Mouse (Mus musculus): Measurements from ENCODE around the gene Creb5. TPM values are rescaled to one million over a fixed set of nuclear protein-coding genes. Genes with fewer than 3 reads are reported as not detected.

Gene Creb5
- total and polyA plus RNA-seq, 3 experiments = 3.5 to 8.4 (median 6.1) TPM

DNA sequence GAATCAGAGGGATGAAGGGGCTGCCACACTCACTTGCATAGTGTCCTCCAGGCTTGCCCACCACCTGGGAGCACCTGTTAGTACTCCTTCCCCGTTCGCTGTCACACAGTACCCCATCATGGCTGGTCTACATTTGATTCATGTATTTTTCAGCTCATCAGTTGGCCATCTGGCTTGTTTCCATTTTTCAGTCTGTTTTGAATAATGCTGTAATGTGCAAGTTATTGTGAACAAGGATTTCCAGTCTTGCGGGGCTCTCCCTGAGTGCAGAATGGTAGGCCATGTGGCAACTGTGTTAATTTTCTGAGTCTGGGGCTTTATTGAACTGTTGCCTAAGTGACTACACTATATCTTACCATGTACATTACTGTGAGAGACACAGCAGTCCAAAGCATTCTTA lies 369.4 kb downstream of the Creb5 start:
- Histone ChIP-seq H3K36me3 (ENCODE audit: control insufficient read depth, insufficient read depth, low read length) (no peaks in the 10 kb centered on the region; the same call in 1 of the 2 replicates), H3K4me3 (no peak overlapping the region), H3K27ac (no peak overlapping the region), H3K4me1 (ENCODE audit: control insufficient read depth, insufficient read depth, low read length) (no peaks in the 10 kb centered on the region; the same call in 1 of the 2 replicates), H3K27me3 (ENCODE audit: control insufficient read depth, insufficient read depth, low read length) (no peaks in the 10 kb centered on the region), H3K79me2 (replicated peaks; ENCODE audit: control insufficient read depth, insufficient read depth, low read length) (no peaks in the 10 kb centered on the region), H3K9ac (ENCODE audit: low read depth, low read length) (no peak overlapping the region)
- intact Hi-C loops (cut with DNase I) = no loop called here
- TF ChIP-seq EP300 (IDR thresholded peaks at IDR 0.05; ENCODE audit: insufficient read depth, low read depth, low read length) (no peak), POLR2A (IDR thresholded peaks at IDR 0.05; ENCODE audit: insufficient read depth, low read depth, low read length) (no peak), CTCF (IDR thresholded peaks at IDR 0.05) (no peak)
- 91% methylated on average over 3 of the region's 3 CpGs for WGBS
- no peak for DNase-seq

DNA sequence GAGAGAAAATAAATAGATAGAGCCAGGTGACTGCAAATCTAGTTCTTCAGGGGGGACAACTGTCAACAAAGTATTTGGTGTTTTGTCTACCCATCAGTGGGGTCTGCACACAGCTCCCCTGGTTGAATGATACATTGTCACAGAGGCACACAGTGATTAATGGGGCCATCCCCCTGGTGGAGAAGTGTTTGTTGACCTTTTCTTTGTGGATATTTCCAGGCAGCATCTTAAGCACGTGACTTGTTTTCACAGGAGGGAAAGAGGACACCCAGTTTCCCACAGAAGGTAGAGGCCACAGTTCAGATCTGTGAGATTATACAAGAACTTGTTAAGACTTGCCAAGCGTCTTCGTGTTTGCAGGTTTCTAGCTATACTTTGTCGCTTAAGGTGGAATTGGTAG lies 370.4 kb downstream of the Creb5 start:
- 82% methylated on average over 4 of the region's 4 CpGs for WGBS
- no peak overlapping the region for H3K27ac ChIP-seq
- H3K79me2 ChIP-seq (replicated peaks; ENCODE audit: control insufficient read depth, insufficient read depth, low read length) = no peaks in the 10 kb centered on the region
- no peaks in the 10 kb centered on the region; the same call in 1 of the 2 replicates for H3K4me1 ChIP-seq (ENCODE audit: control insufficient read depth, insufficient read depth, low read length)
- no peaks in the 10 kb centered on the region for H3K27me3 ChIP-seq (ENCODE audit: control insufficient read depth, insufficient read depth, low read length)
- DNase-seq = no peak
- no peak overlapping the region for H3K4me3 ChIP-seq
- TF ChIP-seq CTCF (IDR thresholded peaks at IDR 0.05) (no peak), EP300 (IDR thresholded peaks at IDR 0.05; ENCODE audit: insufficient read depth, low read depth, low read length) (no peak), POLR2A (IDR thresholded peaks at IDR 0.05; ENCODE audit: insufficient read depth, low read depth, low read length) (no peak)
- no peaks in the 10 kb centered on the region; the same call in 1 of the 2 replicates for H3K36me3 ChIP-seq (ENCODE audit: control insufficient read depth, insufficient read depth, low read length)
- intact Hi-C loops (cut with DNase I) = no loop called here
- H3K9ac ChIP-seq (ENCODE audit: low read depth, low read length) = no peak overlapping the region

DNA sequence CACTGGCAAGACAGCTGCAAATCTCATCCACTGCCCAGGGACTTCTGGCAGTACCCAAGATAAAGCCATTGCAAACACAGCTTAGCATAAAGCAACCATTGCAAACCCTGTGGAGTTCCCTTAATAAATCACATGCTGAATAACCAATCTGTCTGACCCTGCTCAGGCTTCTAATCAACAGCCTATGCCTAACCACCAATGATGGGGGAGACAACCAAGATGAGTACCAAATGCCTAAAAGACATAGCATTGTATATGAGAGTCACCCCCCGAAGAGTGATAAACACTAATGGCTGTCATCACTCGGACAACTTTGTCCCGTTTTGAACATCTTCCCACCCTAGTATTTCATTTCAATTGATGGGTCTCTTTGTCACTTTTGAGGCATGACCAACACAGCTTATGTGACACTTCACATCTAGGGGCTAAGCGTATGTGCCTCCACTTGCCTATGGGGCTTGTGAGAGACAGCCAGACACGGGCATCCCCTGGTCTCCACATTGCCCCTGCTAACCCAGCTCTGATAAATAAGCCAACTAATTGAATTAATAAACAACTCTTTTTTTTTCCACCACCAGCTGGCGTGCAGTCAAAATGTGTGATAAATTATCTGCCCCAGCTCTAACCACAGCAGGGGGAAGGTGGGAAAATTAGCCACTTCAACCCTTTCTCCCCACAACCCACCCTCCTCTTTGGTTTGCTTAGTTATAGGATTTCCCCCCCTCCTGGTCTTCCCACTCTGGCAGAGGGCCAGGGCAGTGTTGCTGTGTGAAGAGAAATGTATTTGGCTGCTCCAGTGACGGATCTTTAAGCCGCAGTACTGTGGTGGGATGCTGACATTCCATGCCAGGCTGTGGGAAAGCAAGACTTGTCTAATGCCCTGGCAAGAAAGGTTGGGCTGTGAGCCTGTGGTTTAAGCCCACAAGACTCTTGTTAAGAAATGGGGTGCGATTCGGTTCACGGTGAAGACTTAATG lies 376.1 kb downstream of the Creb5 start:
- Histone ChIP-seq H3K4me3 (no peak overlapping the region), H3K27ac (no peak overlapping the region), H3K9ac (ENCODE audit: low read depth, low read length) (no peak overlapping the region), H3K36me3 (ENCODE audit: control insufficient read depth, insufficient read depth, low read length) (no peaks in the 10 kb centered on the region), H3K79me2 (replicated peaks; ENCODE audit: control insufficient read depth, insufficient read depth, low read length) (no peaks in the 10 kb centered on the region), H3K4me1 (ENCODE audit: control insufficient read depth, insufficient read depth, low read length) (no peaks in the 10 kb centered on the region), H3K27me3 (ENCODE audit: control insufficient read depth, insufficient read depth, low read length) (no peaks in the 10 kb centered on the region)
- TF ChIP-seq POLR2A (IDR thresholded peaks at IDR 0.05; ENCODE audit: insufficient read depth, low read depth, low read length) = no peak
- no peak for TF ChIP-seq CTCF (IDR thresholded peaks at IDR 0.05)
- no peak for TF ChIP-seq EP300 (IDR thresholded peaks at IDR 0.05; ENCODE audit: insufficient read depth, low read depth, low read length)
- intact Hi-C loops (cut with DNase I) = no loop called here
- DNase-seq = no peak
- 86% methylated on average over 11 of the region's 11 CpGs for WGBS

DNA sequence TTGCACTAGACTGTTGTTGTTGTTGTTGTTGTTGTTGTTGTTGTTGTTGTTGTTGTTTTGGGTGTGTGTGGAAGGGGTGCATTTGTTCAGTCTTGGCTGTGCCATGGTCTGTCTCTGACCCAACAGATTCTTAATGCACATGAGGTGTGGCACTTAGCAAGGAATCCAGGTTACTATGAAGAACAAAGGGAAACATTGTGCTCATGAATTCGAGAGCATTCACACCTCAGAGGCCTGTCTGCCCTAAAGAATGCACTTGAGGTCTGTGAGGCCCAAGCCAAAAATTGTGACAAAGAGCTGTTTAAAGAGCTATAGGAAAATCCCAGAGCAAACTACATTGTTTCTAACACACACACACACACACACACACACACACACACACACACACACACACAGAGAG lies 377.7 kb downstream of the Creb5 start:
- TF ChIP-seq POLR2A (IDR thresholded peaks at IDR 0.05; ENCODE audit: insufficient read depth, low read depth, low read length) (no peak), CTCF (IDR thresholded peaks at IDR 0.05) (no peak), EP300 (IDR thresholded peaks at IDR 0.05; ENCODE audit: insufficient read depth, low read depth, low read length) (no peak)
- H3K4me3 ChIP-seq = no peak overlapping the region
- no peaks in the 10 kb centered on the region for H3K79me2 ChIP-seq (replicated peaks; ENCODE audit: control insufficient read depth, insufficient read depth, low read length)
- no peak overlapping the region for H3K9ac ChIP-seq (ENCODE audit: low read depth, low read length)
- no peaks in the 10 kb centered on the region for H3K4me1 ChIP-seq (ENCODE audit: control insufficient read depth, insufficient read depth, low read length)
- intact Hi-C loops (cut with DNase I) = no loop called here
- no peak overlapping the region for H3K27ac ChIP-seq
- no peaks in the 10 kb centered on the region for H3K27me3 ChIP-seq (ENCODE audit: control insufficient read depth, insufficient read depth, low read length)
- no peak for DNase-seq
- 43% methylated on average over 1 of the region's 1 CpGs for WGBS
- H3K36me3 ChIP-seq (ENCODE audit: control insufficient read depth, insufficient read depth, low read length) = no peaks in the 10 kb centered on the region

DNA sequence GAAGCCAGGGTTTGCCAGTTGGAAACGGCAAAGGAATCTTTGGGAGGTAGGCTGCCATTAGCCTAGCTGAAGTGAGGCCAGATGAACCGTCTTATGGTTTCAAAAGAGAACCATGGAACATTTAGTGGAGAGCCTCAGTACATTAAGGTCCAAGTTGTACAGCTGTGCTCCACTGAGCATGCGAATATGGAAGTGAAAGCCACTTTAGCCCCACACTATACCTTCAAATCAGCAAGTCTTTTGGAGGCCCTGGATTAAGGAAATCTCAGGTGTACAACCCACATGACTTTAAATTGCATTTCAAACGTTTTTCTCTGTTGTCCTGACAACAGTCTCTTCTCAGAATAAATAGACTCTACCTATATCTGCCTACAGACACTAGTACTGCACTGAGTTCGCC lies 379.4 kb downstream of the Creb5 start:
- DNase-seq = no peak
- Histone ChIP-seq H3K27me3 (ENCODE audit: control insufficient read depth, insufficient read depth, low read length) (no peaks in the 10 kb centered on the region), H3K4me3 (no peak overlapping the region), H3K4me1 (ENCODE audit: control insufficient read depth, insufficient read depth, low read length) (no peaks in the 10 kb centered on the region), H3K27ac (no peak overlapping the region), H3K79me2 (replicated peaks; ENCODE audit: control insufficient read depth, insufficient read depth, low read length) (no peaks in the 10 kb centered on the region), H3K9ac (ENCODE audit: low read depth, low read length) (no peak overlapping the region), H3K36me3 (ENCODE audit: control insufficient read depth, insufficient read depth, low read length) (no peaks in the 10 kb centered on the region)
- TF ChIP-seq CTCF (IDR thresholded peaks at IDR 0.05) (no peak), EP300 (IDR thresholded peaks at IDR 0.05; ENCODE audit: insufficient read depth, low read depth, low read length) (no peak), POLR2A (IDR thresholded peaks at IDR 0.05; ENCODE audit: insufficient read depth, low read depth, low read length) (no peak)
- intact Hi-C loops (cut with DNase I) = no loop called here
- 65% methylated on average over 5 of the region's 5 CpGs for WGBS

DNA sequence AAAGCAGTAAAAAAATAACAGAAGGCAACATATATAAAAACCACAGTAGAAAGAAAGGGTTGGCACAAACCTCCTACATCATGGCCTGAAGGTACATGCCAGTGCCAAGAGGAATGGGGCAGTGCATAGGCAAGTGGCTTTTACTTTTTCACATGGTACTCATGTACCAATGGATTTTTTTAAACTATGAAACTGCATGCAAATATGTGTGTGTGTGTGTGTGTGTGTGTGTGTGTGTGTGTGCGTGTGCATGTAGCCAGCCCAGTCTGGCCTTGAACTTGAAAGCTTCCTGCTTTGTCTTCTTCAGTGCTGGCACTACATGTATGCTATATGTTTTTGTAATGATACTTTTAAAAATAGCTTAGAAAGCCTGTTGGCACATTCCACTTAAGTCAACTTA lies 391.2 kb downstream of the Creb5 start:
- no peak overlapping the region for H3K9ac ChIP-seq (ENCODE audit: low read depth, low read length)
- no peak overlapping the region for H3K27ac ChIP-seq
- TF ChIP-seq CTCF (IDR thresholded peaks at IDR 0.05) (no peak), POLR2A (IDR thresholded peaks at IDR 0.05; ENCODE audit: insufficient read depth, low read depth, low read length) (no peak), EP300 (IDR thresholded peaks at IDR 0.05; ENCODE audit: insufficient read depth, low read depth, low read length) (no peak)
- no peaks in the 10 kb centered on the region for H3K4me1 ChIP-seq (ENCODE audit: control insufficient read depth, insufficient read depth, low read length)
- H3K79me2 ChIP-seq (replicated peaks; ENCODE audit: control insufficient read depth, insufficient read depth, low read length) = no peaks in the 10 kb centered on the region
- no peak overlapping the region for H3K4me3 ChIP-seq
- 95% methylated on average over 1 of the region's 1 CpGs for WGBS
- no peaks in the 10 kb centered on the region for H3K36me3 ChIP-seq (ENCODE audit: control insufficient read depth, insufficient read depth, low read length)
- H3K27me3 ChIP-seq (ENCODE audit: control insufficient read depth, insufficient read depth, low read length) = no peaks in the 10 kb centered on the region
- intact Hi-C loops (cut with DNase I) = no loop called here
- no peak for DNase-seq

Measured in heart, adult 2 months (tissue).